Mouse (Mus musculus) thymus, adult 2 months (tissue): ENCODE measurements at regions not wholly inside any gene's neighbourhood (a gene's known extent, or its start where the extent isn't known, plus 50 kb on each side); places are given as distances from the start of the nearest gene placed in this dataset.

Experiments
- CTCF ChIP-seq: fragments of 200-500 bp; IDR thresholded peaks from 2 replicates; pipeline ENCODE4 v1.5.1; 2012; ENCODE audit warnings: mild to moderate bottlenecking, control low read depth, low read length, moderate library complexity, borderline replicate concordance; ENCODE audit not compliant: control insufficient read depth, poor library complexity, insufficient read depth; ENCODE audit errors: extremely low read depth
- POLR2A ChIP-seq: fragments of 200-500 bp; IDR thresholded peaks from 2 replicates; pipeline ENCODE4 v1.6.1; 2012; ENCODE audit warnings: mild to moderate bottlenecking, low read length, control low read depth, moderate library complexity; ENCODE audit not compliant: control insufficient read depth, poor library complexity, insufficient read depth; ENCODE audit errors: extremely low read depth

DNA sequence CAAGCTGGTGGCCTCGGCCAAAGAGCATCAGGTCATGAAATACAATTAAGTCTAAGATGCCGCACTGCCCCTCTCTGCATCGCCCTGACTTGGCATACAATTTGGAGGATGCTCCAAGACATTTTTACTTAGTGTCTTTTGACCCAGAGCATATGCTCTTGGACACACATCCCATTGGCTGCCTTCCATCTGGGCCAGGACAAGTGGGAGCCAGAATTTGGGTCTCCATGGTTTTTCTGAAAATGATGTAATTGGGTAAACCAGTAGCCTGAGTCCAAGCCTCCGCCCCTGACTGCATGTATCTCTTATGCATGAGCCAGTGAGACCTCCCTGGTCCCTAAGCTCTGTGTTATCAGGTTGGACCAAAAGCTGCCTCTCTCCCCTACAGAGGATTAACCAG, 117.1 kb upstream of the Rpl38 start:
- no peak for TF ChIP-seq CTCF
- TF ChIP-seq POLR2A = no peak
